Mouse (Mus musculus): Measurements from ENCODE around the gene Prkg1.

- no peak for TF ChIP-seq CTCF (IDR thresholded peaks at IDR 0.05; ENCODE audit: control insufficient read depth, insufficient read depth, low read length)
- TF ChIP-seq POLR2A (IDR thresholded peaks at IDR 0.05; ENCODE audit: borderline replicate concordance, control insufficient read depth, low read depth, low read length), result no peak
Measured at GRCm38 (mm10) chr19:30623620-30624019, 1141.2 kb downstream of the Prkg1 start.

All from bone marrow, adult 2 months (tissue).